Mouse (Mus musculus) mature B cell (primary cell): ENCODE data around the gene Fbxl3.

Experiments
- in situ Hi-C: fragments of 300-500 bp; cut with MboI; formaldehyde crosslinking; loops from 2 replicates; pipeline ENCODE4 v1.14.3; 2019

The Fbxl3 gene

GRCm38 (mm10) chr14:103046677-103047076 is 52.7 kb downstream of the Fbxl3 start, which contains the start of gene Acod1:
Gene Acod1 (plus strand): TSS chr14:103046977.
- in situ Hi-C loops, result loop anchor here (5.0 to 25.0 kb wide), 2 partner anchors 34 to 1109 kb away; no protein-coding TSS in a partner anchor

- in situ Hi-C loops, result loop anchor here (25.0 kb wide), 1 partner anchor 1100 kb away; no protein-coding TSS in a partner anchor
Measured at GRCm38 (mm10) chr14:103037016-103037415, 62.4 kb downstream of the Fbxl3 start.

GRCm38 (mm10) chr14:103034076-103034475 is 65.3 kb downstream of the Fbxl3 start:
- in situ Hi-C loops, result loop anchor here (25.0 kb wide), 1 partner anchor 1097 kb away; no protein-coding TSS in a partner anchor

DNA sequence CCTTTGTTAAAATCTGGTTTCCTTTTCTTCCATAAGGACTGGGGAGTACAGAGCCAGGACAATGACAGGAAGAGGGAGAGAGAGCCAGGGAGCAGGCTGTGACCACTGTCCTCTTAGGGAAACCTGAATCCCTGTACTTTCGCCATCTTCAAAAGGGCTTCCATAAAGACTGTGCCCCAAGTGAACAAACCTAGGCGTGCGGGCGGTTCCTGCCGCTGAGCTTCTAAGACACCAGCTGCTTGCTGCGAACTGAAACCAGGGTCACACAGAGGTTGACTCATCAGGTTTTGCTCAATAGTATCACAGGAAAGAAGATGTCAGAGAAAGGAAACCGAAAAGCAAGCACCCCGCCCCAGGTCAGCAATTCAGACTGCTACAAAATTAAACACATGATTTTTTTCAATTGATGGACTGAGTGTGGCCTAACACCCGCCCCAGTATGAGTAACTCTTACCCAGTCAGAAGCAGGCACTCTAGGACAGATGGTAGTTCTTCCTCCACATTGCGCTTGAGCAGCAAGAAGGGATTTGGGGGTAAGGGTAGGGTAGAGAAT is 66.0 kb downstream of the Fbxl3 start:
- in situ Hi-C loops, result loop anchor here (25.0 kb wide), 1 partner anchor 1096 kb away; no protein-coding TSS in a partner anchor
